Mouse (Mus musculus): ENCODE measurements at regions not wholly inside any gene's neighbourhood (a gene's known extent, or its start where the extent isn't known, plus 50 kb on each side); places are given as distances from the start of the nearest gene placed in this dataset.
"Not testable (repeated sequence)": the region's sequence is repeated elsewhere in the genome, so short reads cannot be mapped to it uniquely, and the experiment has no call there.

DNA sequence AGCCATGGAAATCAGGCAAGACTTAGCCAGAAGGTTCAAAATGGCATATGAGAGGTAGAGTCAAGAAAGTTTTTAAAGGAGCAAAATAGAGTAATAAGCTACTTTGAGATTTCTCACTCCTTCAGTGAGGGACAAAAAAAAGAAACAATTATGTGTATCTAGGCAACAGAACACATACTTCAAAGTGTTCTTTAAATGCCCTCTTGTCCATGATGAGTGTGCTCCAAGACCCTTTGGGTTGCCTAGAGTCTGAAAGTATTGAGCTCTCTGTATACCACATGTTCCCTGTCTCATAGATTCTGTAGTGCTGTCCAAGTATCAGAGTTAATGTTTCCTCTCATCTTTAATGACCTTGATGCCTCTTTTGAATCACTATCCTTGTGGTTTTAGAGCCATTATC is 91.2 kb downstream of the Gm9817 start:
- no peak for DNase-seq
- TF ChIP-seq CTCF (IDR thresholded peaks at IDR 0.05; ENCODE audit: borderline replicate concordance, insufficient read depth, low read depth, low read length) (no peak), POLR2A (IDR thresholded peaks at IDR 0.05; ENCODE audit: borderline replicate concordance, insufficient read depth, low read length) (no peak)
- Histone ChIP-seq H3K27me3 (ENCODE audit: control insufficient read depth, insufficient read depth, low read length) (no peaks in the 10 kb centered on the region), H3K27ac (ENCODE audit: insufficient read depth, low read length) (no peak overlapping the region), H3K4me1 (ENCODE audit: control insufficient read depth, insufficient read depth, low read length) (no peaks in the 10 kb centered on the region), H3K4me3 (replicated peaks; ENCODE audit: insufficient read depth, low read depth, low read length) (no peak overlapping the region)

GRCm38 (mm10) chr13:45173139-45173538 is 94.6 kb downstream of the Gm9817 start:
- H3K27ac ChIP-seq (ENCODE audit: insufficient read depth, low read length): no peak overlapping the region
- WGBS: 96% methylated on average over 9 of the region's 9 CpGs
- TF ChIP-seq CTCF (IDR thresholded peaks at IDR 0.05; ENCODE audit: borderline replicate concordance, insufficient read depth, low read depth, low read length) (no peak), POLR2A (IDR thresholded peaks at IDR 0.05; ENCODE audit: borderline replicate concordance, insufficient read depth, low read length) (no peak)
- H3K27me3 ChIP-seq (ENCODE audit: control insufficient read depth, insufficient read depth, low read length): no peaks in the 10 kb centered on the region
- no peaks in the 10 kb centered on the region for H3K4me1 ChIP-seq (ENCODE audit: control insufficient read depth, insufficient read depth, low read length)
- no peak for DNase-seq
- no peak overlapping the region for H3K4me3 ChIP-seq (replicated peaks; ENCODE audit: insufficient read depth, low read depth, low read length)

DNA sequence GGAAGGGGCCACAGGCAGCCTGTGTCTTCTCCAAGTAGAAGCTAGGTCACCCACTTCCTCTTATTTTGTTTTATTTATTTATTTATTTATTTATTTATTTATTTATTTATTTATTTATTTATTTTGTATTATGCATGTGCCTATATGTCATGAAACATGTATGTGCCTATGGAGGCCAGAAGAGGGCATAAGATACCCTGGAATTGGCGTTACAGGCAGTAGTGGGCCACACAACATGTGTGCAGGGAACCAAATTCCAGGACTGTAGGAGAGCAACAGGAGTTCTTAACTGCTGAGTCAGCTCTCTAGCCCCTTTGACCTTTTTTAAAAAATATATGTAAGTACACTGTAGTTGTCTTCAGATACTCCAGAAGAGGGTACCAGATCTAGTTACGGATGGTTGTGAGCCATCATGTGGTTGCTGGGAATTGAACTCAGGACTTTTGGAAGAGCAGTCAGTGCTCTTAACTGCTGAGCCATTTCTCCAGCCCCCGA is 97.3 kb downstream of the Gm9817 start:
- not testable (repeated sequence) for H3K4me1 ChIP-seq (ENCODE audit: control insufficient read depth, insufficient read depth, low read length); DNase-seq; H3K27ac ChIP-seq (ENCODE audit: insufficient read depth, low read length); H3K4me3 ChIP-seq (replicated peaks; ENCODE audit: insufficient read depth, low read depth, low read length); H3K27me3 ChIP-seq (ENCODE audit: control insufficient read depth, insufficient read depth, low read length)
- WGBS: 89% methylated on average over 3 of the region's 3 CpGs

DNA sequence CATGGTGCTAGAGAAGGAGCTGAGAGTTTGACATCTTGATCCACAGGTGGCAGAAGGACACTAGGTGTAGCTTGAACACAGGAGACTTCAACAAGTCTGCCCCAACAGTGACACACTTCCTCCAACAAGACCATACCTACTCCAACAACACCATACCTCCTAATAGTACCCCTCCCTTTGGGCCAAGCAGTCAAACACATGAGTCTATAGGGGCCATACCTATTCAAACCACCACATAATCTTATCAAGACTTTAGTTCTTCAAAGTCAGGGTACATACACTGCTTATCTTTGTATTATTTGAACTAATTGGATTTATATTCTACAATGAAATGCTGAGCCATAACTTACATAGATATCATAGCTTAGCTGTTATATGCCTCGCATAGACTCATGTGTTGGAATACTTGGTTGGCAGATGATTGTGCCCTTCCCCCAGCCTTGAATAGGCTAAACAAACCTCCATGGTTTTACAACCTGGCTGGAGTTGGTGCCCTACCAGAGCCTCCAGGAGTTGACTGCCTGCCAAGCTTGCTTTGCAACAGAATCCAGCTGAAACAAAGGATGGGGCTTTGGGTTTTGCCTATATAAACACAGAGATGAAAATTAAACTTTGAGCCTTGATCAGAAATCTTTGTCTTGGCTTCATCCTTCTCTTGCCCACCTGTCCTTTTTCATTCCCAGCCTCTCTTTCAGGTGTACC is 103.2 kb downstream of the Gm9817 start:
- DNase-seq: peak in 1 of 2 experiments; percentile 9
- WGBS: 49% methylated on average over 1 of the region's 1 CpGs
- Histone ChIP-seq H3K27ac (ENCODE audit: insufficient read depth, low read length) (no peak overlapping the region), H3K4me1 (ENCODE audit: control insufficient read depth, insufficient read depth, low read length) (no peaks in the 10 kb centered on the region), H3K27me3 (ENCODE audit: control insufficient read depth, insufficient read depth, low read length) (no peaks in the 10 kb centered on the region), H3K4me3 (replicated peaks; ENCODE audit: insufficient read depth, low read depth, low read length) (no peak overlapping the region)
- no peak for TF ChIP-seq CTCF (IDR thresholded peaks at IDR 0.05; ENCODE audit: borderline replicate concordance, insufficient read depth, low read depth, low read length)
- no peak for TF ChIP-seq POLR2A (IDR thresholded peaks at IDR 0.05; ENCODE audit: borderline replicate concordance, insufficient read depth, low read length)

- TF ChIP-seq POLR2A (IDR thresholded peaks at IDR 0.05; ENCODE audit: borderline replicate concordance, insufficient read depth, low read length): no peak
- no peak for TF ChIP-seq CTCF (IDR thresholded peaks at IDR 0.05; ENCODE audit: borderline replicate concordance, insufficient read depth, low read depth, low read length)
Observed at GRCm38 (mm10) chr13:45189389-45189788, 110.9 kb downstream of the Gm9817 start.

DNA sequence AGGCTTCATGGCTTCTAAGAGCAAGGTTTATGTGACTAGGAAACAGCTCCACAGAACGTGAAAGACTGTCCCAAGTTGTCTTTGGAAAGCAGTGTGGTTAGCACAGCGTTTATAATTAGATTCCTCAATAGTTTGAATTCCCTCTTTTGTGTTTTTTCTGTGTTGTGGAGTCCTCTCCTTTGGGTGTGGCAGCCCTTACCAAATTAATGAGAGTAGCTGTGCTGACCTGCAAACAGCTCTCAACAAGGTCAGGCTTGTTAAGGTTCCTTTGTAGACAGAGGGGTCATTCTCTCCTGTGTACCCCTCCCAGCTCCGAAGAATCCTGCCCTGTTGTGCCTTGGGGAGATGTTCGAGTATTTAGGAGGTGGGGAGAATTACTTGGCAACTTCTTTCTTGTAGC is 111.7 kb downstream of the Gm9817 start:
- WGBS: 67% methylated on average over 4 of the region's 4 CpGs
- TF ChIP-seq POLR2A (IDR thresholded peaks at IDR 0.05; ENCODE audit: borderline replicate concordance, insufficient read depth, low read length) (no peak), CTCF (IDR thresholded peaks at IDR 0.05; ENCODE audit: borderline replicate concordance, insufficient read depth, low read depth, low read length) (no peak)
- no peaks in the 10 kb centered on the region for H3K27me3 ChIP-seq (ENCODE audit: control insufficient read depth, insufficient read depth, low read length)

More at GRCm38 (mm10) chr13:45189389-45189788, 110.9 kb downstream of the Gm9817 start:
- H3K27ac ChIP-seq (ENCODE audit: insufficient read depth, low read length): no peak overlapping the region
- DNase-seq: no peak
- no peaks in the 10 kb centered on the region for H3K4me1 ChIP-seq (ENCODE audit: control insufficient read depth, insufficient read depth, low read length)
- H3K27me3 ChIP-seq (ENCODE audit: control insufficient read depth, insufficient read depth, low read length): no peaks in the 10 kb centered on the region
- 37% methylated on average over 6 of the region's 6 CpGs for WGBS
- no peak overlapping the region for H3K4me3 ChIP-seq (replicated peaks; ENCODE audit: insufficient read depth, low read depth, low read length)

DNA sequence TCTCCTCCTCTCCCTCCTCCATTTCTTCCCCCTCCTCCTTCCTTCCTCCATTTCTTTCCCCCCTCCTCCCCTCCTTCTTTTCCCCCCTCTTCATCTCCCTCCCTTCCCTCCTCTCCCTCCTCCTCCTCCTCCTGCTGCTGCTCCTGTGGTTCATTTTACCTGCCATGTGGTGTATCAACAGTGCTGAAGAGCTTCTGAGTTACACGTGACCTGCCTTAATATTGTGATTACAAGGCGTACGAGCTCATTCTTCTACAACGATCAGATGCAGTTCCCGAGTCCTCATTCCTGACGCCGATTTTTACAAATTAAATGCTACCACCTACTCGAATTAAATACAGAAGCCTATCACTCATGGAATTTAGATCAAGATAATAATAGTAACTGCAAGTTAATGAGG is 113.6 kb downstream of the Gm9817 start:
- DNase-seq: no peak
- WGBS: 76% methylated on average over 8 of the region's 8 CpGs
- no peak for TF ChIP-seq POLR2A (IDR thresholded peaks at IDR 0.05; ENCODE audit: borderline replicate concordance, insufficient read depth, low read length)
- TF ChIP-seq CTCF (IDR thresholded peaks at IDR 0.05; ENCODE audit: borderline replicate concordance, insufficient read depth, low read depth, low read length): no peak
- Histone ChIP-seq H3K27ac (ENCODE audit: insufficient read depth, low read length) (no peak overlapping the region), H3K27me3 (ENCODE audit: control insufficient read depth, insufficient read depth, low read length) (no peaks in the 10 kb centered on the region), H3K4me1 (ENCODE audit: control insufficient read depth, insufficient read depth, low read length) (no peaks in the 10 kb centered on the region), H3K4me3 (replicated peaks; ENCODE audit: insufficient read depth, low read depth, low read length) (no peak overlapping the region)

More for the DNA sequence above, 111.7 kb downstream of the Gm9817 start:
- Histone ChIP-seq H3K4me1 (ENCODE audit: control insufficient read depth, insufficient read depth, low read length) (no peaks in the 10 kb centered on the region), H3K27ac (ENCODE audit: insufficient read depth, low read length) (no peak overlapping the region), H3K4me3 (replicated peaks; ENCODE audit: insufficient read depth, low read depth, low read length) (no peak overlapping the region)
- no peak for DNase-seq

GRCm38 (mm10) chr13:45195562-45195961 is 117.1 kb downstream of the Gm9817 start:
- 83% methylated on average over 2 of the region's 2 CpGs for WGBS
- H3K27me3 ChIP-seq (ENCODE audit: control insufficient read depth, insufficient read depth, low read length): no peaks in the 10 kb centered on the region

More at GRCm38 (mm10) chr13:45195562-45195961, 117.1 kb downstream of the Gm9817 start:
- Histone ChIP-seq H3K4me1 (ENCODE audit: control insufficient read depth, insufficient read depth, low read length) (no peaks in the 10 kb centered on the region), H3K27ac (ENCODE audit: insufficient read depth, low read length) (no peak overlapping the region), H3K4me3 (replicated peaks; ENCODE audit: insufficient read depth, low read depth, low read length) (no peak overlapping the region)
- no peak for DNase-seq
- TF ChIP-seq POLR2A (IDR thresholded peaks at IDR 0.05; ENCODE audit: borderline replicate concordance, insufficient read depth, low read length) (no peak), CTCF (IDR thresholded peaks at IDR 0.05; ENCODE audit: borderline replicate concordance, insufficient read depth, low read depth, low read length) (no peak)
